15 mouse cellular contexts compared by ENCODE assay signal in genomic region chr4:100597049-100597448, GRCm38 (mm10).
DNase-seq lines count a peak whose midpoint lies in the region; ATAC-seq and TF ChIP-seq lines count a peak whose summit lies in the region.
"Had no signal": no experiment of that assay in that cellular context is flagged by ENCODE, and none has a peak within 500 bp of the region (broad histone marks: within the 10 kb centered on the region; RNA-seq: fewer than 3 reads in every experiment).

No protein-coding gene starts in this region.

- H3K9me3 ChIP-seq in hindbrain, postnatal 0 days (ENCODE audit: low read length), result 0 out of 2 replicates have a peak, but pooled peaks cover 5% of the 10 kb centered on the region
- H3K9me3 ChIP-seq in hindbrain, embryonic 16.5 days (ENCODE audit: control insufficient read depth, low read length), result no peaks in the 10 kb centered on the region
- H3K9me3 ChIP-seq in lung, postnatal 0 days (ENCODE audit: low read length), result no peaks in the 10 kb centered on the region
- H3K9me3 ChIP-seq: heart, embryonic 13.5 days; hindbrain, embryonic 12.5 days; limb, embryonic 15.5 days had no signal

- WGBS in hindbrain, postnatal 0 days, result 67% methylated on average over 4 of the region's 4 CpGs
- WGBS in hindbrain, embryonic 16.5 days, result 68% methylated on average over 4 of the region's 4 CpGs
- 80% methylated on average over 4 of the region's 4 CpGs for WGBS in lung, postnatal 0 days

- ATAC-seq in hindbrain, postnatal 0 days, result peak; percentile 37; the same call in 1 of the 2 replicates
- no peak for ATAC-seq in hindbrain, embryonic 16.5 days
- no peak for ATAC-seq in lung, postnatal 0 days
- ATAC-seq: Patski had no signal

- H3K27ac ChIP-seq in hindbrain, postnatal 0 days, result peak overlapping the region; percentile 45; the same call in 1 of the 2 replicates
- no peak overlapping the region for H3K27ac ChIP-seq in hindbrain, embryonic 16.5 days (ENCODE audit: low read depth, low read length)
- peak overlapping the region; percentile 7 for H3K27ac ChIP-seq in left cerebral cortex, adult 2 months
- no peak overlapping the region for H3K27ac ChIP-seq in lung, postnatal 0 days (ENCODE audit: low read length)
- H3K27ac ChIP-seq: heart, embryonic 13.5 days; hindbrain, embryonic 12.5 days; limb, embryonic 15.5 days had no signal

- DNase-seq in hindbrain, postnatal 0 days (ENCODE audit: low spot score), result no peak
- peak; percentile 35 to 48 for DNase-seq in right cerebral cortex, adult 2 months (ENCODE audit: low spot score in 2 of 2)
- no peak for DNase-seq in right cerebral cortex, postnatal 14 days
- peak in 1 of 2 experiments; percentile 36 for DNase-seq in left cerebral cortex, adult 2 months (ENCODE audit: extremely low spot score in 1 of 2, low spot score in 2 of 2)
- DNase-seq in lung, postnatal 0 days (ENCODE audit: low spot score), result no peak
- DNase-seq in kidney, adult 9 months, result no peak
- DNase-seq: adrenal gland, adult 2 months; gastrocnemius, postnatal 14 days had no signal

- no peak for TF ChIP-seq EP300 in lung, postnatal 0 days (IDR thresholded peaks at IDR 0.05)

- H3K9ac ChIP-seq in hindbrain, postnatal 0 days (replicated peaks; ENCODE audit: low read length), result no peak overlapping the region
- H3K9ac ChIP-seq in hindbrain, embryonic 16.5 days (ENCODE audit: low read depth, low read length), result no peak overlapping the region
- no peak overlapping the region for H3K9ac ChIP-seq in lung, postnatal 0 days (replicated peaks; ENCODE audit: low read depth)
- H3K9ac ChIP-seq: heart, embryonic 13.5 days; hindbrain, embryonic 12.5 days; limb, embryonic 15.5 days; lung, embryonic 14.5 days had no signal

- no peaks in the 10 kb centered on the region for H3K4me1 ChIP-seq in hindbrain, postnatal 0 days (ENCODE audit: insufficient read depth, low read length)
- H3K4me1 ChIP-seq in hindbrain, embryonic 16.5 days (ENCODE audit: control insufficient read depth, insufficient read depth, low read depth, low read length), result no peaks in the 10 kb centered on the region
- H3K4me1 ChIP-seq in lung, postnatal 0 days (ENCODE audit: insufficient read depth, low read depth, low read length), result no peaks in the 10 kb centered on the region
- H3K4me1 ChIP-seq: heart, embryonic 13.5 days; limb, embryonic 15.5 days had no signal

- no peak overlapping the region for H3K4me3 ChIP-seq in hindbrain, postnatal 0 days (ENCODE audit: low read length)
- H3K4me3 ChIP-seq in hindbrain, embryonic 16.5 days (ENCODE audit: low read length), result no peak overlapping the region
- no peak overlapping the region for H3K4me3 ChIP-seq in left cerebral cortex, adult 2 months
- H3K4me3 ChIP-seq in lung, postnatal 0 days (ENCODE audit: low read depth, low read length), result no peak overlapping the region
- H3K4me3 ChIP-seq: heart, embryonic 13.5 days; hindbrain, embryonic 12.5 days; limb, embryonic 15.5 days had no signal

- TF ChIP-seq CTCF in hindbrain, postnatal 0 days (IDR thresholded peaks at IDR 0.05; ENCODE audit: low read depth), result no peak
- TF ChIP-seq CTCF in left cerebral cortex, adult 2 months (IDR thresholded peaks at IDR 0.05), result no peak
- TF ChIP-seq CTCF in lung, postnatal 0 days (IDR thresholded peaks at IDR 0.05), result no peak

- intact Hi-C loops in left cerebral cortex, adult 2 months (cut with DNase I), result no loop called here

- H3K36me3 ChIP-seq in hindbrain, postnatal 0 days (ENCODE audit: insufficient read depth, low read length), result no peaks in the 10 kb centered on the region
- no peaks in the 10 kb centered on the region for H3K36me3 ChIP-seq in hindbrain, embryonic 16.5 days (ENCODE audit: control insufficient read depth, insufficient read depth, low read length)
- H3K36me3 ChIP-seq in lung, postnatal 0 days (ENCODE audit: insufficient read depth, low read length), result no peaks in the 10 kb centered on the region
- H3K36me3 ChIP-seq: heart, embryonic 13.5 days; hindbrain, embryonic 12.5 days; limb, embryonic 15.5 days had no signal

- no peak overlapping the region for H3K4me2 ChIP-seq in hindbrain, postnatal 0 days (ENCODE audit: low read depth, low read length)
- H3K4me2 ChIP-seq in hindbrain, embryonic 16.5 days (ENCODE audit: low read length), result no peak overlapping the region
- no peak overlapping the region for H3K4me2 ChIP-seq in lung, postnatal 0 days (replicated peaks; ENCODE audit: low read depth, low read length)
- H3K4me2 ChIP-seq: heart, embryonic 13.5 days; hindbrain, embryonic 12.5 days; limb, embryonic 15.5 days; lung, embryonic 14.5 days had no signal

- H3K27me3 ChIP-seq in hindbrain, postnatal 0 days (ENCODE audit: insufficient read depth, low read length), result no peaks in the 10 kb centered on the region
- H3K27me3 ChIP-seq in hindbrain, embryonic 16.5 days (replicated peaks; ENCODE audit: control insufficient read depth, insufficient read depth, low read length), result no peaks in the 10 kb centered on the region
- no peaks in the 10 kb centered on the region for H3K27me3 ChIP-seq in lung, postnatal 0 days (replicated peaks; ENCODE audit: insufficient read depth, low read length)
- H3K27me3 ChIP-seq: CH12.LX; hindbrain, embryonic 12.5 days; limb, embryonic 15.5 days had no signal

Comparison
In these comparisons a context has a peak if more than half of its experiments do, and no peak if none do; other contexts are left out.
1. DNase-seq: peak in right cerebral cortex, adult 2 months (2 of 2); none in hindbrain, postnatal 0 days (single experiment), right cerebral cortex, postnatal 14 days (single experiment), lung, postnatal 0 days (single experiment) and kidney, adult 9 months (single experiment).
2. H3K27ac ChIP-seq: peak in hindbrain, postnatal 0 days (single experiment) and left cerebral cortex, adult 2 months (single experiment); none in hindbrain, embryonic 16.5 days (single experiment) and lung, postnatal 0 days (single experiment).